Mouse (Mus musculus) cerebellum, adult 2 months (tissue): ENCODE measurements around the gene Mxd4.

Source experiments
- CTCF ChIP-seq: fragments of 200-500 bp; IDR thresholded peaks from 2 replicates; pipeline ENCODE4 v1.5.1; 2011; ENCODE audit warnings: low read depth, mild to moderate bottlenecking, control low read depth, low read length, moderate library complexity, borderline replicate concordance; ENCODE audit not compliant: insufficient read depth
- POLR2A ChIP-seq: fragments of 200-500 bp; IDR thresholded peaks from 2 replicates; pipeline ENCODE4 v1.6.1; 2011; ENCODE audit warnings: low read length, control low read depth, borderline replicate concordance; ENCODE audit not compliant: insufficient read depth

DNA sequence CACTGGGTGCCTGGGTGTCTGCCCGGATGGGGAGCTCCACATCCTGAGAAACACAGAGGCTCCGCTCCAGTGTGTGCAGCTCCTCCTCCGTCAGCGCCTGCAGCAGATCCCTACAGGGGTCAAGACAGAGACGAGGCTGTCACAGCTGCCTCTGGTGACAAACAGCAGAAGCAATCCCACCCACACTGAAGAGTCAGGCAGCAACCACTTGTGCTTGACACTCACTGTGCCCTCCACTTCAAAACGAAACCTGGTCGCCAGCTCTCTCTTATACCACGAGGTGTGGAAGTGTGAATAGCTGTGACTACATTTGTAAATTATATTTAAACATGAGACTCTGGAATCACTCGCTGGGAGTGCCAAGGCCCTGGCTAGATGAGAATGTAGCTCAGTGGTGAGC, 30.2 kb upstream of the Mxd4 start:
- TF ChIP-seq CTCF (no peak), POLR2A (no peak)
